Mouse (Mus musculus): ENCODE measurements around the gene Kcnk10.
A peak's percentile ranks its signal among the peaks of the same experiment; 100 is the strongest.

The Kcnk10 gene

DNA sequence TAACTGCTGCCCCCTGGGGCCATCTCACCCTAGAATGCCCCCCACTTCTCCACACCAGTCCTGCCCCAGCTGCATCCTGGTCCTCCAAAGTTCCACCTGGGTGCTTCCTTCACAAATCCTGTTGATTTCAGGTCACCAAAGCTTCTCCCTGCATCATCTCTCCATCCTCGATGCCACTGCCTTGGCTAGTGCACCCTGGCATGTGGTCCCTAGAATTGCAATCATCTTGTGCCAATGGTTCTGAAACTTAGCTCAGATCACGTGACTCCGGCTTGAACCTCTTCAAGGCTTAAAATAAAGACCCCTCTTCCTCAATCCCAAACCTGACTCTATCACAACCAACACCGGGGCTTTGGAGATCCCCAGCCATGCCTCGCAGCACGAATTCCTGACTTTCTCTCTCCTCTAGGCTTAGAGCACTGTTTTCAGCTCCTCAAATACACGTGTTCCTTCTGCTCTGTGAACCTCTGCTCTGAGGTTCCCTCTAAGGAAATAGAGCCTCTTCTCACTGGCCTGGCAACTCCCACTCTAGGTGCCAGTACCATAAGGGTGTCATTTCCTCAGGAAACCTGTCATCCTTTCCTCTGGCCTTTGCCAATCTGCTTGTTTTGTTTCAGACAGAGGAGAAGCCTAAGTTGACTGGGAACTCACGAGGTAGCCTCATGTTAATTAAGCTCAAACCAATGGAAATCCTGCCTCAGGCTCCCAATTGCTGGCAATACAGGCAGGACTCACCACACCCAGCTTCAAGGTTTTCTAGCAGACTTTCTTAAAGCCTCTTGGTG lies 6.0 kb downstream of the Kcnk10 start:
- peak; percentile 69 for DNase-seq

DNA sequence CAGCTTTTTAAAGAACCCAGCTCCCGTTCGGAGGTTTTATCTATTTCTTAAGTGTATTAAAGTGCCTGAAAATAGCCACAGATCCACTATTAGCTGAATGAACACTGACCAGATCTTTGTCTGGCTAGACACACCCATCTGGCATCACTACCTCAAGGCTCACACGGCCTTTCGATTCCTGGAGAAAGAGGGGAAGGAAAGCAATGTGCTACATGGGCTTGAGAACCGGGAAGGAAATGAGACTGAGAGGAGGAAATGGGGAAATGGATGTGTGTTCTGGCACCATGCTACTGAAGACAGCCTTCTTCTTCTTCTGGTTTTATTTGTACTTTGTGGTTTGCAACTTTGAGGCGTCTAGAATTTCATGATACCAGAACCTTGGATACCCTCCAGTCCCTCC lies 8.7 kb downstream of the Kcnk10 start:
- DNase-seq: no peak

DNA sequence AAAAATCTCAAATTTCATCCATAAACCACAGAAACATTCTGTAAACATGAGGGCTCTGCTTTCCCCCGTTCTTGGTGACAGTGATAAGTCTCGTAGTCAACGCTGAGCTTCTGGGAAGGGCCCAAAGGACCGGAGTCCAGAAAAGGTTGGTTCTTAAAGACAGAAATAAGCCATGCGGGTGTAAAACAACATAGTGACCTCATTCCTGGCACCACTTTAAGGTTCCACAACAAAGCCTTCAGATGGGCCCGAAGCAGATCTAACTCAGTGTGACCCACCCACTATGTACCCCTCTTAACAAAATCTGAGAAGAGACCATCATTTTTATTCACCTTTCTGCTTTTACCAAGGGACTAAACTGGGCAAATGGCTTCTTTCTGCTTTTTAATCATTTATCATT lies 10.2 kb downstream of the Kcnk10 start:
- no peak for DNase-seq

DNA sequence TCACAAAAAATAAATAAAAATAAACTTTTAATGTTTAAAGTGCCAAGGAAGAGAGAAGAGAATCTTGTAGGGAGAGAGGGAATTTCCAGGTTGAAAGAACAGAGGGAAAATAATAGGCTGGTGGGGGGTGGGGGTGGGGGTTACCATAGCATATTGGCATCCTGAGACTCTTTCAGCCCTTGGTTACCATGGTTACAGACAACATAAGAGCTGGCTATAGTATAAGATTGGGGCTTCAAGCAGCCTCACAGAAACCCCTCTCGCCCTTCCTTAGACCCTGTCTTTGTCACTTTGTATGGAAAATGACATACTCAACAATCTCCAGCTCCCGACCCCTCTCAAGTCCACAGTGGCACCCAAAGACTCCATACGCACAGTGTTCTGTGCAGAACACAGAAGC lies 13.7 kb downstream of the Kcnk10 start:
- no peak for DNase-seq

DNA sequence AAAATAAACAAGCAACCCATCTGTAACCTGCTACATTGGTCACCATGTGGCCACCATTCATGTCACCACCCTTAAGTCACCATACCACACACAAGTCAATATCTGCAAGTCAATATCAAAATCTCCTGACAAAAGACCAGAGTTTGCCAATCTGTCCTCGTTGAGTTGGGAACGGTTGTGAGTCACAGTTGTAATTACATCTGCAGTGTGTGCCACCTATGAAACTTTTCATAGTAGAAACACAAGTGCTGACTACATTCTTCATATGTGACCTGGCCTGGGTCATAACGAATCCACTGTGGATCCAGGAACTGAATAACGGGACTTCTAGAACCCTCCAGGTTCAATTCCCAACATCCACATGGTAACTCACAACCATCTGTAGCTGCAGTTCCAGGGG lies 14.8 kb downstream of the Kcnk10 start:
- no peak for DNase-seq

DNA sequence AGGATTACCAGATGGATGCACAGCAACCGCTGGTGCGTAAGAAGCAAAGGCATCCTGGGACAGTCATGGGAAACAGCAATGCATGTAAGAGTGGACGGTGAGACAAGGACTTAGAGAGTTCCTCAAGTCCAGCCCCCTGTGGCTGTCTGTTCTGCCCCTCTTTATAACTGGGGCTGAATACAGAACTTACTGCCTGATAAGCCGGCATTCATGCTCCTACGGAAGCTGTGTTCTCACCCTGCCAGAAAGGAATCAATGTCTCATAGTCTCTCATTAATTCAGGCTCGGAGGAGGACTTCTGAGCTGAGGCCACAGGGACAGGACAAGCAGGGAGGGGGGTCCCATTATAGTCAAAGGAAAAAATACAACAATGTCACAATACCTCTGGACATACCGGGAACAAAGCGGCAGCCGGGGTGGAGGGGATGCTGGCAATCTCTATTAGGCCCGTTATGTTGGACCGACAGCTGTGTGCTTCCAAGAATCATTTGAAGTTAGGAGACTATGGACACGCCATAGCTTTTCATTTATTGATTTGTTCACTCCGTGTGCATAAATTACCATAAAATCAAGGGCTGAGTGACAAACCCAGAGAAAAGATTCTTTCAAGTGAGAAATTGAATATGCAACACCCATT lies 15.7 kb downstream of the Kcnk10 start:
- no peak for DNase-seq

DNA sequence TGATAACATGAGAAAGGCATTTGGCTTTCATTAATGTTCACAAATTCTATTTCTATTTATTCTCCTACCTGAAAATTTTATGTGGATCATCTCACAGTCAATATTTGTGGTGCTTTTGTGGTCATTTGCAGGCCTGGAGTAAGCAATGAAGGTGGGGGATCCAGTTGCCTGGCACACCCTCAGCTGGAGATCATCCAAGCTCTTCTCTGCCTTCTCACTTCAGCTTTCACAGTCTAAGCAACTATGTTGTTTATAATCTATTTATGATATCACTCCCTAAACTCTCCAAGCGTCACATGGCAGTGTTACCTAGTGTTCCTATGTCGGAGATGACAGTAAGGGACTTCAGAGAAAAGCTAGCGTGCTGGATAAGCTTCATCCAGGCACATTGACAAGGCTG lies 18.1 kb downstream of the Kcnk10 start:
- no peak for DNase-seq

DNA sequence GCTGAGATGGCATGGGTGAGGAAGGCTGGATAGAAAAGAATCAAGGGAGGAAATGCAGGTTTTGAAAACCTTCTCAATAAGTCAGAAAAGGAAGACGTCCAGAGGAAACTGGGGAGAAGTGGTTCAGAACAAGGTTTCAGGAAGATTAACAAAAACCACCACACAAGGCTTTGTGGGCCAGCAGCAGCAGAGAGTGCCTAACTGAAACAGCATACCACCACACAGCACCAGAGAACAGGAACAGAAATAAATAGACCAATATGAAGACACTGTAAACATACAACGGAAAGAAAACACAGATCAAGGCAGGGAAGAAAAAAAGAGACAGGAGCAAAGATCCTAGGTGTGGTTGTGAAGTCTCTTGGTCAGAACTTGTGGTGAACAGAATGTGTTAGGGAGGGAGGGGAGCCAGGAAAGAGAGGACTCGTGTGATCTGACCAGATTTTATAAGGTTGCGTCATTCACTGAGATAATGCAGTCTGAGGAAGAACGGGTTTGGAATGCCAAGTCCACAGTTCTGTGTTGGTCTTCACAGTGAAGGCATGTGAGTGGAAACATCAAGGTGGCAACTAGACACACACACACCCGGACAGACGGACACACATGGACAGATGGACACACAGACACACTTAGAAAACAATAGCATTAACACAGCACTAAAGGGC lies 21.0 kb downstream of the Kcnk10 start:
- DNase-seq: no peak

DNA sequence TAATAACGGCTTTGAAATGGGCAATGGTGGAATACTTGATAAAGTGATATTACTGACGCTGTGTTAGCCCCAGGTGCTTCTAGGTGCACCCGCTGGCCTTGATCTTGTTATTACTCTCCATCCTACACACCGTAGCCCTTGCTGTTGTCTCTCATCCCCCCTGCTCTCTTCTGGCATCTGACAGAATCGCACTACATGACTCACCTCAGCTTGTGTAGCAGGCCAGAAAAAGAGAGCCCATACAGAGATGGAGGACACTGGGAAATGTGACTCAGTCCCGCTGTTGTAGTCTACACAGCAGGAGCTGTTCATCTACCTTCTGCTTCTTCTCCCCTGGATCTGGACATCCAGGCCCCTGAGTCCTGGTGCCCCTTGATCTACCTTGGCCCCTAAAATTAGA lies 28.1 kb downstream of the Kcnk10 start:
- peak; percentile 77 for DNase-seq

DNA sequence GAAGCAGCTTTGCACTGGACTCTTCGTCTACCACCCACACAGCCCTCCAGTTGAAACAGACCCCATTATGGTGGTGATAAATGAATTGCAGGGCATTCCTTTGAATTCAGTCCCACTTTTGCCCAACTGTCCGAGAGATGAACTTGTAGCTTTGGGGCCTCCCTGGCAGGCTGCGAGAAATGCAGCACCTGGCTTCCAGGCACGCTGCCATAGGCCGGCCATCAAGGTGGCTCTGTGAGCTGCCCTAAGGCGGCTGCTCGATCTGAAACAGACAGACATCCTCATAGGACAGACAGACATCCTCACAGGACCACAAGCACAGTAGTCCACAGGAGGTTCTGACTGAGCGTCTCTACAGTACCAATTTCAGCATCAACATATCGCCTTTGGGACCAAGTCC lies 30.0 kb downstream of the Kcnk10 start:
- DNase-seq: peak; percentile 92

DNA sequence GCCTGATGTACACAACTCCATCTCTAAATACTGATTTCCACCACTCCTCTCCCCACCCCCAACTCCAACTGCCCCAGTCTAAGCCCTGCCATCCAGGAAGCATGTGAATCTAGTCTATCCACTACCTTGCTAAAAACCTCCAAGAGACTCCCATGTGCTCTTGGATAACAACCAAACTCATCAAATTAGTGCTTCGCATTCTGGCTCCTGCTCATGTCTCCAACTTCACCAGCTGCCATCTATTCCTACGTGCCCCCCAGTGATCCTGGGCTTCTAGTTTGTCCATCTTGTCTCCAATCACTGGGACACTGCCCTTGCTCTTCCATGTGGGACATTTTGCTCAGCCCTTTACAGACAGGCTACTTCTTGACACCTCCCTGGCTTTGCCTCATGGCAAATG lies 32.2 kb downstream of the Kcnk10 start:
- peak; percentile 86 for DNase-seq

DNA sequence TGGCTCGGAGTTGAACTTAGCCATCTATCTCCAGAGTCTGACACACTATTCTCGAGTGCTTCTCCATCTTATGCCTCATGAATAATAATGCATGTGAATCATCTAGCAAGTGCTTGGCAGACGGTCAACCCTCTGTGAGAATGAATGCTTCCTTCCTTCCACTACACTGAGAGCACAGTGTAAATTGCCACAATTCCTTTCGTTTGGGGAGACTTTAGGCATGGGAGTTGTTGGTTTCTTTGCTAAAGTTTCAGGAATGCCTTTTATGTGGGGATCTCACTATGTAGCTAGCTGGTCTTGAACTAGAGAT lies 32.9 kb downstream of the Kcnk10 start:
- no peak for DNase-seq

DNA sequence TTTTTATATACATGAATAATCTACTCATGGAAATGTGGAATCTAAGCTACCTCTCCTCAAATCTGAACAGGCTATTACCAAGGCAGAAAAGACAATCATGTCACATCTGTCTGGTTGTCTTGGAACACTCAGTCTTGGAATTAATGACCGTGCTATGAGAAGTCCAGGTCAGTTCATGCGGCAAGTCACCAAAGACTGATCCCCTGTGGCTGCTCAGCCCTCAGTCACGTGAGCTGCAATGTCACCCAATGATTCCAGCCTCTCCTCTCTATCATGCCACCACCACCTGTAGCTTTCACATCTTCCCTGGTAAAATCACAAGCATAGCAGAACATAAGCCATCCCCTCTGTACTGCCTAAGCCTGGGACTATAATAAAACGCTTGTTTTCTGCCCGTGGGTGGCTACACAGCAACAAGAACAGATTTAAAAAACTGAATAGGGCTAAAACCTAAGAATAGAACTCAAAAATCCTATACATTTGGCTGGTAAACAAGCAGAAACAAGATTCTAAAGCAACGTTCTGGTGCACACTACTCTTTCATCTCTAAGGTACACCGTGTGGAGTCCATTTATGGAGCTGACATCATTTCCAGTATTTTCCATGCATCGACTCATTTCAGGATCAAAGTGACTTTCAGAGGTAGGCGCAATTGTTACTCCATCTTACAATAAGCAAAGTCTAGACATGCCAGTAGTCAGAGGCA lies 33.4 kb downstream of the Kcnk10 start:
- DNase-seq: no peak

DNA sequence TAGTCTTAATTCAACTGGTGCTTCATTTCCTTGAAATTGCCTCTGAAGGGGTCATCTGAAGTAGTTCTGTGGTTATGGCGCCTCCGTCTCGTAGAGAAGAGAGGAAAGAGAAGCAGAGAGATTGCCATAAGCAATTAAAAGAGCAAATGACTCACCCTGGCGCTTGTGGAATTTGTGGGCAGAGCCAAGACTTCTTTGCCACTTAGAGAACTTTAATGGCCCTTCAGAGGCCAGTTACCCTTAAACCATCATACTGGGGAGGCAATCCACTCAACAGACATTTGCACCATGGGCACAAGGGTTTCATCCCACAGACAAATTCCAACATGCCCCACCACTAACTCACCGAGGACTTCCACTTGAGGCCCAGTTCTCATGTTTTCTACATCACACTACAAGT lies 41.4 kb downstream of the Kcnk10 start:
- DNase-seq: no peak

DNA sequence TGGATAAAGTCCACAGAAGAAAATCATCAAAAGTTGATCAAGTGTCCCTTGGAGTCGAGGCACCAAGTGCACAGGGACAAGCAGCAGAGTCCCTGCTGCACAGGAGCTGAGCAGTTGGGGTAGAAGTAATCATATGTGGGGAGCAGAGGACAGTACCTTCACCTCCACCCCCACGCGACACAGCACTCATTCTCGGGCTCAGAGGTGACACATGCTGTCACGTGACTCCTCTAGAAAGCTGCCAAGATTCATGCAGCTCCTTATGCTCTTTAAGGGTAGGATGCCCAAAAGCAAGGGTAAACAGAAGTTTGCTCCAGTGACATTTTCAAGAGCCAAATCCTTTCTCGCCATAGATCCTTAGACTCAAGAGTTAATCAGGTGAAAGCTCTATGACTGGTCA lies 42.1 kb downstream of the Kcnk10 start:
- peak; percentile 76 for DNase-seq

DNA sequence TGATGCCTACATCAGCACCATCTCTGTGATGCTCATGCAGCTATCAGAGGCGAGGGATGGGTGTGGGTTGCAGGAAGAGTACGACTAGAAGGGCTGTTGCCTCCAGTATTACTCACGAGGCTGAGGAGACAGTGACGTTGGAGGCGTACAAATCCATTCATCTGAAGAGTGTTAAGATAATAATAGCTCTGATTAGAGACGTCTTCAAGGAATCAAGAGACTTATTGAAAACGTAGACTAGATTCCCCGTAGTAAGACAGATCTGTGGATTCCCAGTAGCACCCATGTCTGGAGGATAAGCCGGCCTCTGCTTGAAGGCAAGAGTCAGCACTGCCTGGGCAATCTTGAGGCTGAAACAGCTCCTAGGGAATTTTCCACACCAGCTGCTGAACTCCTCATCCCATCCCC lies 42.6 kb downstream of the Kcnk10 start:
- DNase-seq: no peak

DNA sequence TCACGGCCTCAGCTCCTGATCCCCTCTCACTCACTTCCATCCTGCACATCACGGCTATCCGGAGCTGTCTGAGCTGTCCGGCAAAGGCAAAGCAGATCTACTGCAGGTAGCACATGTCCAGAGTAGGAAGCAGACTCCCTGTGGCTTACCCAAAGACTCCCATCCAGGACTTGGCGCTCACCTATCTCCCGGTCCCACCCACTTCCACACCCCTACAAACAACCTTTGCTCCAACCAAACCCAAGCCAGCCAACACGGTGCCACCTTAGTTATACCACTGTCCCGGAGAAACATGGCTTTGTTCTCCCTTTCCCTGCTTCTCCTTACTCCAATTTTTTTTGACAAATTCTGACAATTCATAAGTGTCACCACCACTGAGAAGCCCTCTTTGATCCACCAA lies 49.5 kb downstream of the Kcnk10 start:
- DNase-seq: peak; percentile 10

DNA sequence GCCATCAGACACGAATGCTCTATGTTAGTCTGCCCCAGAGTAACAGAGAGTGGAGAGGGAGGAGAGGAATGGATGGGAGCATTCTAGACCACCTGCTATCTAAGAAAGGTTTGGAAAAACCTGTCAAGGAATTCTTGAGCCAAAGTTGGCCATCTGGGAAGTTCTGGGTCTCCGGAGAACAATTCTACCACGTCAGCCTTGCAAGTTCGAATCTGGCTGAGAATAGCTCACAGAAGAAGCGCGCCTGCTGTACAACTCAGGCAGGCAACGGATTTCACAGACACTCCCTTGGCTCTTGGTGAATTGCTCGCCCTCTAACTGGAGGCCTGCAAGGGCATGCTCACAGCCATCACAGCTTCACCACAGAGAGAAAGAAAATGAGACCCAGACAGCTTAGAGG lies 52.7 kb downstream of the Kcnk10 start:
- no peak for DNase-seq

DNA sequence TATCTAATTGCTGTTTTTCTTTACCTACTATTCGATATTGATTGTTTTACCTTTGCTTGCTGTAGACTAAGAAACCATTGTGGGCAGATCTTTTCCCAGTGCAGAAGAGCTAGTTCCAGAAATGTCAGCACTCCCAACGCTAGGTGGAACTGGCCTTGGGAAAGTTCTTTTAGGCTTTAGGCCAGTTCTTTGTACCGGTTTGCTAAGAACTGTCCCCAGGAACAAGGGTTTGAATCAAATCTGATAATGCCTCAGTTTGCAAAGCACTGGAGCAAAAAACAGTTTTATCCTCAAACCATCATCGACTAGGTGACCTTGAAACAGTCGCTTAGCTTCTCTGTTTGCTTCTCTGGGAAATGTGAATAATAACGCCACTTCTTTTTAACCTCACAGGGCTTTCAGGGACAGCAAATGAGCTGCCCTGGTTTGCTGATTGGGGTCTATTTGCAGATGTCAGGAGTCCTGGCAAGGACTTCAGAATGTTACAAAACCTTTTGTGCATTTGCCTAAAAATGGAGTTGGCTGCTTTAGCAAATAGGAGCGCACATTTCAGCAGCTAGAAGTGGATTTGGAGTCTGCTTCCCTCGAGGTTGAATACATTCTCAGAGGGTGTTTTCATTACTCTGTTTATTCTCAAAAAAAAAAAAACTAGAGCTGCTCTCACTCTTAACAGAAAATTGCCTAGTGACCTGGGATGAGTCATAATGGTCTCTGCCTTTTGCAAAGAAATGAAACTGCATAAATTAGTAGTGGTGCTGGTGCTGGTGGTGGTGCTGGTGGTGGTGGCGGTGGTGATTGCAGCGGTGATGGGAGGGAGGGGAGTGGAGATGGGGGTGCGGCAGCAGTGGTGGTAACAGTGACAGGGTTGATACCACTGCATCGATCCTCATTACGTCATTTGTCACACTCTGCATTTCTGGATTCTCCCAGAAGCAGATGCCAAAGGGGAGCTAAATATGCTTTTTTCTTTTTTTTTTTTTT lies 53.5 kb downstream of the Kcnk10 start:
- no peak for DNase-seq

DNA sequence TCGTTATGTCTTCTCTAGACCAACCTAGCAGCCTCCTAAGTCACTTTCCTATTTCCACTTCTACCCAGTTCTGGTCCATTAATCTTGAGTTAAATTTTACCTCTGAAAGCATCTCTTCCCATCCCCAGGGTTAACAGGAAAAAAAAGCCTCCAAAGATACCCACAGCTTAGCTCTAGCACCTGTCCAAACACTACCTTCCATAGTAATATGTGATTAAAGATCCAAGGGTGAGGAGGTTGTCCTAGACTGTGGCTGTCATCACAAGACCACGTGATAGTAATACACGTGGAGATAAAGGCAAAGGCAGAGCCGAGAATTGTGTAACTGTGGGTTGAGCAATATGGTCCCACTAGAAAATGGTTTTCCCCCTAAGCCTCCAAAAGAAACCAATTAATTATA lies 56.8 kb downstream of the Kcnk10 start:
- DNase-seq: no peak

DNA sequence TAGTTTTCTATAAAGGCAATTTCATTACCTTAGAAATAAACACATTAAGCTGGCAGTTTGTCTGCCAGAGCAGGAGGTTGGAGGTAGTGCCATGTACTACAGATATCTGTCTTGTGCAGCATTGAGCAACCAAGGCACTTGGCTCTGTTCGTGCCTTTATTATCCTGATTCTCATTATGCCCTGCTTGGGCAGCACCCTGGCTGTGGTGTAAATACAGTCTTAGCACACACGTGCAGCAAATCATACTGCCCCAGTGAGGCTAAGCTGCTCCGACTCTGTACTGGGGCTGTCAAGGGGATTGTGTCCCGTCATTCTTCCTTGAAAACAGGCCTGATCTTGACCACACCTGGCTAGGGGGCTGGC lies 57.6 kb downstream of the Kcnk10 start:
- DNase-seq: no peak

DNA sequence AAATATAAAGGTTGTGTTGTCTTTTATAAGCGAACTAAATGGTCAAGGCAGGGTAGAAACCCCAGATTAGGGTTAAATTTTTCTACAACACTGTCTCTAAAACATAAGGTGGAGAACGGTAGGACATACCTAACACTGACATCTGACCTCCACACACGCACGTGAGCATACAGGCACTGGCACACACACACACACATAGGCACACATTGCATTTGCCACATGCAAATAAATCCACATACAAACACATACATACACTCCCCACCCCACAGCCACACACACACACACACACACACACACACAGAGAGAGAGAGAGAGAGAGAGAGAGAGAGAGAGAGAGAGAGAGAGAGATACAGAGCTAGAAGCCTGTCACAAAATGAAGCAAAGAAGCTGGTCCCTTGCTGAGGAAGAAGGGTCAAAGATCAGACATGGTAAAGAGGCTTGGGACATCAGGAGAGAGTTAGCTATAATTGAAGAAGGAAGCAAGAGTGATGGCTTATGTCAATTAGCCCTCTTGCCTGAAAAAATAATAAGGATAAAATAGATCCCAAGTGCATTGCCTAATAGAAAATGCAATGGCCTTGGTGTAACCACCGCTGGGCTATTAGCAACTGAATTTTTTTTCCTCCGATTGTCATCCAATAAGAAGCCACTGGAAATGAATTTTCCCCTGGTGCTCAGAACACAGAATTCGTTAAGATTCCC lies 58.1 kb downstream of the Kcnk10 start:
- no peak for DNase-seq

Data from cerebellum, adult 11-12 months (tissue).